Comparison of ENCODE assay signal across 12 mouse cellular contexts in the genomic region with DNA sequence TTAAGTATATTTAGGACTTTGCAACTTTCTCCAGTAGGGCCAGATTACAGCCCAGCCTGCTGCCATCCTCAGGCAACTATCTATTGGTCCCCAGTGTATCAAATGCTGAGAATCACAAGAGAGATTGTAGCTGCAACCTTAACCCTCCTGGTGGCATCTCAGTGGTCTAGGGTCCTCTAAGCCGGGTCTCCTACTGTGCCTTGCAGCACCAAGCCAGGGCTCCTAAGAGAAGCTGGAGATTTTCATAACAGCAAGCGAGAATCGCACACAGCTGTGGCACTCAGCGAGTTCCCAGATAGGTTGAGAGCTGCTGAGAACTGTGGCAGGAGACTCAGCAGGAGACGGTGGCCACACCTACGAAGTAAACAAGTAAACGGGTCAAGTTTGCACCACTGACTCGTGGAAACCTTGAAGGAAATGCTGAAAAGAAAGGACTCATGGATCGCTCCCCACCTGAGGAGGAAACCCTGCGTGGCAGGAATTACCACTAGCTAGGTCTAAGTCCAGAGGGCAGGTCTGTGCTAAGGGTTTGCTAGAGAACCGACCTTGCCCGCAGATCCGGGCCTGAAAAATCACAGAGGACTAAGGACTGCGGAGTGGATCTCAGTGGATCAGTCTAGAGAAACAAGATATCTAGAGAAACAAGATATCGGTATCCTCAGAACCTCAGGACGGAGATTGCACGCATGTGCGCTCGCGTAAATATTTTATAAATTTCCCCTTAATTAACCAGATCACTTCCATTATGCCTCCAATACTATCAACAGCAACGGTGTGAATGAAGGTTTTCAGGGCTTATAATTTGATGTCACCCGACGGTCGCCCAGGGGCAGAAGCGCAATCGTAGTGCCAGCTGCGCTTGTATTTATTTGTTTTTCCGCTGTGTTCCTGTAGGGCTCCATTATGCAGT. TPM values are rescaled to one million over a fixed set of nuclear protein-coding genes. Genes with fewer than 3 reads are reported as not detected.
DNase-seq lines count a peak whose midpoint lies in the region; ATAC-seq and TF ChIP-seq lines count a peak whose summit lies in the region.
"Had no signal": no experiment of that assay in that cellular context is flagged by ENCODE, and none has a peak within 500 bp of the region (broad histone marks: within the 10 kb centered on the region; RNA-seq: fewer than 3 reads in every experiment).

No protein-coding gene starts in this region.

- peak; percentile 18 for DNase-seq in embryo, embryonic 11 days
- no peak for DNase-seq in embryo, embryonic 10 days (ENCODE audit: low spot score)
- no peak for DNase-seq in lung, postnatal 25 days (ENCODE audit: low spot score)
- peak; percentile 94 for DNase-seq in midbrain, embryonic 11.5 days (ENCODE audit: low spot score, missing footprints)
- no peak for DNase-seq in stomach, postnatal 0 days (ENCODE audit: low spot score)
- no peak for DNase-seq in frontal cortex, postnatal 10 days (ENCODE audit: low spot score in 2 of 2)
- DNase-seq in yolk sac, embryonic 10.5 days (ENCODE audit: low spot score) = no peak
- DNase-seq: cerebellum, postnatal 14 days; kidney, postnatal 4 days; right cerebral cortex, adult 18-20 months had no signal

- TF ChIP-seq CTCF in stomach, postnatal 0 days (IDR thresholded peaks at IDR 0.05; ENCODE audit: low read depth) = no peak

- H3K9ac ChIP-seq in lung, embryonic 15.5 days = no peak overlapping the region
- H3K9ac ChIP-seq in midbrain, embryonic 11.5 days (ENCODE audit: low read length) = no peak overlapping the region
- H3K9ac ChIP-seq in stomach, postnatal 0 days (ENCODE audit: low read length) = no peak overlapping the region
- H3K9ac ChIP-seq: liver, embryonic 15.5 days had no signal

- 7% methylated on average over 28 of the region's 28 CpGs for WGBS in lung, embryonic 15.5 days
- 2% methylated on average over 28 of the region's 28 CpGs for WGBS in midbrain, embryonic 11.5 days
- 6% methylated on average over 28 of the region's 28 CpGs for WGBS in stomach, postnatal 0 days

- no peak overlapping the region for H3K27ac ChIP-seq in lung, embryonic 15.5 days
- no peak overlapping the region for H3K27ac ChIP-seq in midbrain, embryonic 11.5 days (ENCODE audit: low read depth, low read length)
- H3K27ac ChIP-seq in stomach, postnatal 0 days (replicated peaks) = no peak overlapping the region
- H3K27ac ChIP-seq: liver, embryonic 15.5 days had no signal

- H3K4me3 ChIP-seq in lung, embryonic 15.5 days = no peak overlapping the region
- peak overlapping the region; percentile 5; the same call in 1 of the 2 replicates for H3K4me3 ChIP-seq in midbrain, embryonic 11.5 days (ENCODE audit: low read depth, low read length)
- H3K4me3 ChIP-seq in stomach, postnatal 0 days (ENCODE audit: low read depth, low read length) = no peak overlapping the region
- H3K4me3 ChIP-seq: liver, embryonic 15.5 days had no signal

- no peak for ATAC-seq in lung, embryonic 15.5 days (ENCODE audit: borderline replicate concordance, extremely low read depth, low FRiP score, low TSS enrichment)
- no peak for ATAC-seq in midbrain, embryonic 11.5 days (ENCODE audit: low FRiP score)
- 0 out of 2 replicates have a peak, but pooled peaks have one; percentile 41 for ATAC-seq in stomach, postnatal 0 days (ENCODE audit: low FRiP score, low TSS enrichment)

- no peaks in the 10 kb centered on the region for H3K9me3 ChIP-seq in lung, embryonic 15.5 days
- H3K9me3 ChIP-seq in midbrain, embryonic 11.5 days (ENCODE audit: control insufficient read depth, low read length) = no peaks in the 10 kb centered on the region
- H3K9me3 ChIP-seq in stomach, postnatal 0 days (ENCODE audit: control insufficient read depth, low read length) = no peaks in the 10 kb centered on the region
- H3K9me3 ChIP-seq: liver, embryonic 15.5 days had no signal

- 0 out of 2 replicates have a peak, but pooled peaks cover 20% of the 10 kb centered on the region for H3K4me1 ChIP-seq in lung, embryonic 15.5 days
- peaks cover 21% of the 10 kb centered on the region for H3K4me1 ChIP-seq in midbrain, embryonic 11.5 days (ENCODE audit: control insufficient read depth, insufficient read depth, low read length)
- no peaks in the 10 kb centered on the region for H3K4me1 ChIP-seq in stomach, postnatal 0 days (replicated peaks; ENCODE audit: control insufficient read depth, insufficient read depth)
- H3K4me1 ChIP-seq: liver, embryonic 15.5 days had no signal

- H3K27me3 ChIP-seq in lung, embryonic 15.5 days = peaks cover 72% of the 10 kb centered on the region
- peaks cover 51% of the 10 kb centered on the region for H3K27me3 ChIP-seq in midbrain, embryonic 11.5 days (ENCODE audit: control insufficient read depth, insufficient read depth, low read length)
- H3K27me3 ChIP-seq in stomach, postnatal 0 days (ENCODE audit: control insufficient read depth, insufficient read depth, low read length) = peaks cover 27% of the 10 kb centered on the region

- H3K36me3 ChIP-seq in lung, embryonic 15.5 days = no peaks in the 10 kb centered on the region
- no peaks in the 10 kb centered on the region for H3K36me3 ChIP-seq in midbrain, embryonic 11.5 days (ENCODE audit: control insufficient read depth, insufficient read depth, low read length)
- H3K36me3 ChIP-seq in stomach, postnatal 0 days (ENCODE audit: control insufficient read depth, insufficient read depth, low read length) = no peaks in the 10 kb centered on the region
- H3K36me3 ChIP-seq: liver, embryonic 15.5 days had no signal

- TF ChIP-seq EP300 in stomach, postnatal 0 days (optimal IDR thresholded peaks at IDR 0.05) = no peak

- peak overlapping the region; percentile 33; the same call in 1 of the 2 replicates for H3K4me2 ChIP-seq in lung, embryonic 15.5 days
- H3K4me2 ChIP-seq in midbrain, embryonic 11.5 days = peak overlapping the region; percentile 34
- no peak overlapping the region for H3K4me2 ChIP-seq in stomach, postnatal 0 days (replicated peaks; ENCODE audit: low read depth)
- H3K4me2 ChIP-seq: liver, embryonic 15.5 days had no signal

RNA-seq across cellular contexts. Expression of a gene that starts 4.1 kb away (rescaled TPM):
- polyA plus RNA-seq in lung, embryonic 15.5 days (2015; fragmentation: Nextera tagmentation; extraction: Ambion mirVana) = 10.5 and 10.9 TPM in 2 replicates
- 6.5 and 6.7 TPM in 2 replicates for polyA plus RNA-seq in midbrain, embryonic 11.5 days (2014; fragmentation: Nextera tagmentation; extraction: Ambion mirVana)
- 0.76 and 0.84 TPM in 2 replicates for polyA plus RNA-seq in stomach, postnatal 0 days (2015; fragmentation: Nextera tagmentation; extraction: Ambion mirVana)
- polyA plus RNA-seq: liver, embryonic 15.5 days had no signal

Comparison
In these comparisons a context has a peak if more than half of its experiments do, and no peak if none do; other contexts are left out.
1. DNase-seq: peak in embryo, embryonic 11 days (single experiment) and midbrain, embryonic 11.5 days (single experiment); none in embryo, embryonic 10 days (single experiment), lung, postnatal 25 days (single experiment), stomach, postnatal 0 days (single experiment), frontal cortex, postnatal 10 days (0 of 2) and yolk sac, embryonic 10.5 days (single experiment).